Mouse (Mus musculus): Measurements from ENCODE around the gene Crcp.

DNA sequence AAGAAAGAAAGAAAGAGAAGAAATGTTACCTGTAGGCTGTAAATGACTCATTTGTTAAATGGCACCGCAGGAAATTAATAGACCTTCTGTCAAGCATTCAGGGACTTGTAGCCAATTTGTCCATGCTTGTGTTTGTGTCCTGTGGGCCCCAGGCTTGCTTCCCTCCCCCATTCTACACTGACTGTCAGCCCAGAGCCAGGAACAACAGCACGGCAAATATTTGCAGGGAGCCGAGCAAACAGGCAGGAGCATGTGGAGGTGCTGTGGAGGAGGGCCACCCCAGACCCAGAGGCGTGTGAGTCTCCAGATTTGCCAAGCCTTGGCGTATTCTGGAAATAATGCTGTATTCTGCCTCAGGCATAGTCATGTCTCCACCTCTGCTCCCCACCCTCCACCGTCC lies 45.4 kb downstream of the Crcp start:
- no peak for TF ChIP-seq GATA1 (IDR thresholded peaks at IDR 0.05; ENCODE audit: low read length)
- no peak for TF ChIP-seq TAL1 (IDR thresholded peaks at IDR 0.05; ENCODE audit: low read length)
